Mouse (Mus musculus): ENCODE measurements around the gene Sipa1l3.

Sipa1l3 gene

GRCm38 (mm10) chr7:29475005-29475404, 43.4 kb downstream of the Sipa1l3 start:
- DNase-seq = no peak

GRCm38 (mm10) chr7:29471309-29471708, 47.1 kb downstream of the Sipa1l3 start:
- DNase-seq = no peak

DNA sequence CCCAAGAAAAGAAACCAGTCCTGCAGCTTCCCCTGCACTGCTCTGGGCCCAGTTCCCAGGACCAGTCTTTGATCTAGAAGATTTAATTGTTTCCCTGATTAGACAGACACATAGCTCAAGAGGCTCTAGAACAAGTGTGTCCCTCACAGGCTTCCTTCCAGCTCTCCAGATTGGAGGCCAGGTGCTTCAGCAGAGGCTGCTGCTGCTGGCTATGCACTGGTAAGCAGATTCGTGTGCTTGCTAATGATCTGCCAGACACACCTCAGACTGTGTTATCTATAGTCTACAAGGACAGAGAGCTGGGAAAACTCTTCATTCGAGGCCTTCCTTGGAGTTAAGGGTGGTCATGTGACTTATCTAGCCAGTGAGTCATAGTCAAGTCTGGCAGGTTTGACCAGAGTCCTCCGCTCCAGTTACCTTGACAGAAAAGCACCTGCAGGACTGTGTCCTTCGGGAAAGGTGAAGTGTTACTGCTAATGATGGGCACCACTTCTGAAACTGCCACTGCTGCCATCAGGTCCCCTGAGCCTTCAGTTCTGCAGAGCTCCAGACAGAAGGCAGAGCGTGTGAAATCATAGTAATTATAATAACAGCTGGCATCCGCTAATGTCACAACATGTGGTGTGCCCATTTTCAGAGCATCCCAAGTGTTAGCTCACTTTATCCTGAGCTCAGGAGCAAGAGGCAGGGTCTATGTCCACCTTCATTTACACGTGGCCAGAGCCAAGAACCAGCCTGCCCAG, 48.7 kb downstream of the Sipa1l3 start:
- DNase-seq = no peak

DNA sequence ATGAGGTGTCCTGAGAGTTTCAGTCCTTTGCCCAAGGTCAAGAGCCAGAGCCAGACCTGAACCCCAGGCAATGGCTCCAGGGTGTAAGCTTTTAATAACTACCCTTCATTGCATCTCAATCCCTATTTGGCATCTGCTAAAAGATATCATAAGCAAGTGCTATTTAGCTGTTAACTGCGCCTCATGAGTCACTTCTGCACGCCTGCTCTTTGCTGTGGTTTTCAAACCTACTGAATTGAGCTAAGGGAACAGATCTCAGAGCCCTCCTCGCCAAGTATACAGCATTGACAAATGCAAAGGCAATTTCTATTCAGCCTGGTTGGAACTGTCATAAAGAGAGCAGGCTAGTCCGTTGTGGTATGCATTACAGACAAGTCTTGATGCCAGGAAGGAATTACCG, 49.8 kb downstream of the Sipa1l3 start:
- no peak for DNase-seq

DNA sequence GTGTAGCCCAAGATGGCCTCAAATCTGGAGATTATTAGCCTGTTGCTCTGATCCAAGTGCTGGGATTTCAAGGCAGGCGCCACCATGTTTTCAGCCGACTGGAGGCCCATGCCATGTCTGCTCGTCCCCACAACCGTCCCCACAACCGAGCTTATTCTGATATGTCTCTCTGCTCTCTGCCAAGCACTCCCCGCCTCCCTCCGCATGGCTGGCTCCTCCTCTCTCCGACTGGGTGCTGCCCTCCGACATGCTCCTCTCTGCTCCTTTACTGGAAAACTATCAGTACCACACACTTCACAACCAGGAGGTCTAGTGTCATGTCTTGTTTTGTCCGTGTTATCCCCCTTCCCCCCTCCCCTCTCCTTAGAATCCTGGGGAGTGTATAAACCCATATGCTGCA, 51.9 kb downstream of the Sipa1l3 start:
- DNase-seq = no peak

GRCm38 (mm10) chr7:29465736-29466135, 52.7 kb downstream of the Sipa1l3 start:
- DNase-seq = no peak

GRCm38 (mm10) chr7:29462820-29463219, 55.6 kb downstream of the Sipa1l3 start:
- DNase-seq = no peak

DNA sequence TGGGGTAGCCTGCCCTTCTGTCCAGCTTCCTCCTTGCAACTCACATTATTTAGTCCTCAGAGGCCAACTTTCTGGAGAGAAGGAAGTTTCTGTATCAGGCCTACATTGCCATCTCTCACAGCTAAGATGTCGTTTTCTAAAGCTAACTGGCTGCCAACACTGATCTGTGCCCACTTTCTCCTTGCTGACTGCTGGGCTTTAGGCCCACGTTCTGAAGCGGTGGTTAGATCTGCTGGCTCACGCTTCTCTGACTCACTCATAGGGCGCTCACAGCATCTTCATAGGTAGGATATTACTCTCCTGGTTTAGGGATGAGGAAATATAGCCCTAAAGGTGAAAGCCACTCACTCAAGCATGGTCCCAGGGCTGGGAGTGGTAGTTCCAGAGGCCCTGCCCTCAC, 56.3 kb downstream of the Sipa1l3 start:
- DNase-seq = no peak

- no peak for DNase-seq
These were observed 56.9 kb downstream of the Sipa1l3 start for GRCm38 (mm10) chr7:29461557-29461956.

- DNase-seq = no peak
These were observed 59.3 kb downstream of the Sipa1l3 start for GRCm38 (mm10) chr7:29458889-29459740.

GRCm38 (mm10) chr7:29457772-29458171, 60.7 kb downstream of the Sipa1l3 start:
- no peak for DNase-seq

DNA sequence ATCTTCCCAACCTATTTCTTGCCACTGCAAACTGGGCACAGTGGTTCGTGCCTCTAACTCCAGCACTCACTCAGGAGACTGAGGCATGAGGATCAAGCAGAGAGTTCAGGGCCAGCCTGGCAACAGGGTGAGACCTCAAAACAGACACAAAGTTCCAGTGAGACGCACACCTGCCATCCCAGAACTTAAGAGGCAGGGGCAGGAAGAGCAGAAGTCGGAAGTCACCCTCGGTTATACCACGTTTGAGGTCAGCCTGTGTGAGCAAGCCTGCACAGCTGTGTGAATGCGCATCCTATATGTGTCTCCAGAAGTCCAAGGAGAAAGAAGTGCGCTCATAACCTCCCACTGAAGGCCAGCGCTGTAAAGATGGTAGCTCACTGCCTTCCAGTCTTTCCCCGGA, 61.7 kb downstream of the Sipa1l3 start:
- no peak for DNase-seq

DNA sequence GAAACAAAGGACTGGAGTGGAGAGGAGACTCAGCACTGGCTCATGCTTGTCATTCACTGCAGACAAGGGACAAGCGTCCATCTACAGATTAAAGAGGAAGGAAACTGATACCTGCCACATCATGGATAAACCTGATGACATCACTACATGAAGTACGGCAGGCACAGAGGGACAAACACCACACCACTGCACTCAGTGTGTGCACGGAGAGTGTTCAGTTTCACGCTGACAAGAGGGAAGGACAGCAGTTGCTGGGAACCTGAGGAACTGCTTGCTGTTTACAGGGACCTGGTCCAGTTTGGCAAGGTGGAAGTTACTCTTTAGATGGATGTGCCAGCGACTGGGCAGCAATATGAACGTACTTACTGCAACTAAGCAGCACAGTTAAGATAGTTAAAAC, 62.9 kb downstream of the Sipa1l3 start:
- no peak for DNase-seq

DNA sequence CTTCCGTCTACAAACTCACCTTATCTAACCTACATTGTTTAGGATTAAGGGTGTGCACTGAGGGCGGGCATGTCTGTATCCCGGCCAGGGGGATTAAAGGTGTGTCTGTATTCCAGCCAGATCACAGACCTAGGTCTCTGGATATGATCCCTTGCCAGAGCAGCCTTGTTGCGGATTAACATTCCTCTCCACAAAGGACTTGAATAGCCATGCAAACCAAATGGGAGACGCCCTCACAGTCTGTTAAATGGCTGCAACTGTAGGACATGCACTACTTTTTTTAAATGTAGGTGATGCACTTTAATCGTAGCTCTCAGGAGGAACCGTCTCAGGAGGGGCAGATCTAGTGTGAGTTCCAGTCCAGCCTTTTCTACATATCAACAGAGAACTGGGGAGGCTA, 63.5 kb downstream of the Sipa1l3 start:
- no peak for DNase-seq

DNA sequence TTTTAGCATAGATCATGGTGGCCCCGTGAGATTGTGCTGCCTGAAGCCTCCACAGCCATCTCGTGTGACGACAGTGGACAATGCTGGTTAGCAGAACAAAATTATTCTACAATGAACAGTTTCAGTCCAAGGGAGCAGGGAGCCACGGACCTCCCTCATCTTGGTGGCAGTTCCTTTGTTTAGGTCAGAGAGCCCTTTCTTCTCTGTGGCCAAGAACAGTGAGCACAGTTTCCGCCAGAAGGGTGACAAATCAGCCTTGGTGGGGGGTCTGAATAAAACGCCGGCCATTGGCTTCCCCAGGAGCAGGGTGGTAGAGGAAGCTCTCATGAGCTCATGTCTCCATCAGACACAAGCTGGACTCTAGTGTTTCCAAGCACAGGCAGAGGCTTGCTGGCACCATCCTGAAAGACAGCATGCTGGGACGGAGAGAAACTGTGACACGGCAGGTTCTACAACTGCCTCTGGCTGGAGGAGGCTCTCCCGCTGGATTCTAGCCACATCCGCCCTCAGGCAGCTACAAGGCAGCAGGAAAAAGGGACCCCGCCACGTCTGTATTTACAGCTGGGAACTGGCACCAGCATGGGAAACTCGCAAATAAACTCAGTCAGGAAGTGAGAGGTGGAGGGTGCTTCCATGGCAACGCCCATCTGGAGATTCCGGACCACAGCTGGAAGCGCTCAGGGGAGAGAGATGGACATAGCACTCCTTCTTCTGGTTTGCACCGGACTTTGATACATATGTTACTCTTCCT, 65.3 kb downstream of the Sipa1l3 start:
- peak; percentile 79 for DNase-seq

DNA sequence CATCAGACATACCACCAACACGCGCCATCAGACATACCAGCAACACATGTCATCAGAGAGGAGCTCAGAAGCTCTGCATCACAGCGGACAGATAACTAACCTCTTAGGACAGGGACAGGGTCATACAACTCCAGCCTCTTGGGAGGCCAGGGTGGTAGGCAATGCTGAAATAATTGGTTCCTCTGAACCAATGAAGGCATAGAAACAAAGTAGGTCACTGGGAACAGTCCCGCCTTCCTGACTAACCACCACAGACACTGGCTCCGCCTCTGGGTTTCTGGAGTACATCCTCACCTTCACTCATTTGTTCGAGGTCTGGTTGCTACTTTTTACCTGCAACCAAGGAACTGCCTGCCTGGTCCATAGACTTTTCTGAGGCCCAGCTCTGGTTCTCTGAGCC, 66.1 kb downstream of the Sipa1l3 start:
- DNase-seq = no peak

GRCm38 (mm10) chr7:29450175-29450574, 68.3 kb downstream of the Sipa1l3 start:
- no peak for DNase-seq

DNA sequence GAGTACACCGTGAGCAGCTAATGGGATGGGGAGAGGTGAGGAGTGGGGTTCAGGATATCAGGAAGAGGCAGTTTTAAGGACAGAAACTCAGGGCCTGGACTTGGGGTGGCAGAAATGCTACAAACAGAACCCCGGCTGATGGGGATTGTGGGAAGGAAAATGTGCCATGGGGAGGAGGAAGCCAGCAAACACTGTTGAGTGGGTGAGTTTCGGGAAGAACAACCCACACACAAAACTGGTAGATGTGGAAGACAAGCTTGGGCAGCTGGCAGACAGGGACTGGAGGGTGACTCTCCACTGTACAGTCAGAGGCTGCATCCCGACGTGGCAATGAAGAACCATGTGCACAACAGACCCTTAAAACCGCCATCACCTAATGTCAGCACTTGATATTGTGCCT, 69.6 kb downstream of the Sipa1l3 start:
- DNase-seq = no peak

GRCm38 (mm10) chr7:29447147-29447829, 71.2 kb downstream of the Sipa1l3 start:
- DNase-seq = no peak

GRCm38 (mm10) chr7:29446156-29446555, 72.3 kb downstream of the Sipa1l3 start:
- no peak for DNase-seq

- no peak for DNase-seq
These were observed 73.9 kb downstream of the Sipa1l3 start for GRCm38 (mm10) chr7:29444527-29444926.

GRCm38 (mm10) chr7:29444070-29444469, 74.4 kb downstream of the Sipa1l3 start:
- DNase-seq = no peak

DNA sequence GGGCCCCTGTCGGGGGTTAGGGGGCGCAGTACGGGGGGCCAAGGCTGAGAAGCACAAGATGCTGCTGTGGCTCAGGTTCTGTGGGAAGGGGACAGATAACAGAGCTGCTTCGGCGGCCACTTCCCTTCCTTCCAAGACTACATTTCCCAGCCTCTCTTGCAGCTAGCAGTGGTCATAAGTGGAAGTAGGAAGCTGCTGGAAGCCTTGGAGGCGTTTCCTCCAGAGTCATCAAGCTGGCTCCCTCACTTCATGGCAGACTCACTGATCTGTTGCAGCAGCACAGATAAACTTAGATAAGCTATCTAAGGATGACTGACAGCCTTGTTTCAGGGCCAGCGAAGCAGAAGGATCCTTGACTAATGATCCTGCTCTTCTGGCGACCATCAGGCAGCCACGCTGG, 76.6 kb downstream of the Sipa1l3 start:
- DNase-seq = no peak

All from embryo, embryonic 11 days (tissue).